Mouse (Mus musculus): ENCODE data around the gene Amigo3. TPM values are rescaled to one million over a fixed set of nuclear protein-coding genes. Genes with fewer than 3 reads are reported as not detected.

The Amigo3 gene
- polyA plus RNA-seq, 1 experiment from 2014 or later = 1.2 TPM

DNA sequence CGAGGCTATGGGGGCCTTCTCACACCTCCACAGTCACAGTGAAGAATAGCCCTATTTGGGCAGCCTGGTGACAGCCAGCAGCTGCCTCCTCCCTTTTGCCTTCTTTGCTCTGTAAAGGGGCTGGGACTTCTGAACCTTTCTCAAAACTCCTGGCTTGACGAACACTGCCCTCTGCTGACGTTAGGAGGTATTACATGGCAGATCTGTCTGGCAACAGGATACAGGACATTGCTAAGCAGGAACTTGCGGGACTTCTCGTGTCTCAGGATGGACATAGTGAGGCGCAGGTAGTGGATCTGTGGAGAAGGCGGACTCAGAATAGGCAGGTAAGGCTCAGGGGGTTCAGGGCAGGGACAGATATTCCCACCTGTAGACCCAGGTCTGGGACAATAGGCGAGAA is 14.9 kb downstream of the Amigo3 start:
- Histone ChIP-seq H3K4me3 (replicated peaks) (no peak overlapping the region), H3K9me3 (replicated peaks) (no peaks in the 10 kb centered on the region), H3K4me2 (no peak overlapping the region), H3K36me3 (peaks cover 99% of the 10 kb centered on the region), H3K27ac (peak overlapping the region; percentile 32; the same call in 1 of the 2 replicates), H3K9ac (peak overlapping the region; percentile 16; the same call in 1 of the 2 replicates), H3K4me1 (replicated peaks) (peaks cover 36% of the 10 kb centered on the region), H3K27me3 (no peaks in the 10 kb centered on the region)
- ATAC-seq (ENCODE audit: low read depth) (peak; percentile 29), DNase-seq (peak; percentile 78)
- 19% methylated on average over 8 of the region's 8 CpGs for WGBS (ENCODE audit: insufficient replicate concordance)

DNA sequence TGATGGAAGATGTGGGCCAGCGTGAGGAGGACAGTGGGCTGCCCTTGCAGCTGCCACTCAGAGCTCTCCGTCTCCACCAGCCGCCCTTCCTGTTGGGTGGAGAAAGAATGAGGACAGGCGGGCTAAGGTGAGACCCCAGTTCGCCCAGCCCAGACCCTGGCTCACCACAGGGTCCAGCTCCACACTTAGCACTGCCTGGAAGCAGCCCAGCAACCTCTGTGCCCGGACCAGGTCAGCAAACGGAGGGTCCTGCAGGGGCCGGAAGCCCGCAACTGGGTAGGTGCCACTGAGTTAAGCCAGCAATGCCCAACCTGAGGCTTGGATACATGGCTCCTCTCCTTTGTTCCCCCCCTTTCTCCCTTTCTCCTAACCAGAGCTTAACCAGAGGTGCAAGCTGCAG is 16.0 kb downstream of the Amigo3 start:
- Histone ChIP-seq H3K4me1 (replicated peaks) (peaks cover 35% of the 10 kb centered on the region), H3K27ac (no peak overlapping the region), H3K9me3 (replicated peaks) (no peaks in the 10 kb centered on the region), H3K36me3 (peaks cover 99% of the 10 kb centered on the region), H3K4me3 (replicated peaks) (no peak overlapping the region), H3K27me3 (no peaks in the 10 kb centered on the region), H3K9ac (no peak overlapping the region), H3K4me2 (no peak overlapping the region)
- DNase-seq (no peak), ATAC-seq (ENCODE audit: low read depth) (no peak)
- WGBS (ENCODE audit: insufficient replicate concordance) = 86% methylated on average over 9 of the region's 9 CpGs

DNA sequence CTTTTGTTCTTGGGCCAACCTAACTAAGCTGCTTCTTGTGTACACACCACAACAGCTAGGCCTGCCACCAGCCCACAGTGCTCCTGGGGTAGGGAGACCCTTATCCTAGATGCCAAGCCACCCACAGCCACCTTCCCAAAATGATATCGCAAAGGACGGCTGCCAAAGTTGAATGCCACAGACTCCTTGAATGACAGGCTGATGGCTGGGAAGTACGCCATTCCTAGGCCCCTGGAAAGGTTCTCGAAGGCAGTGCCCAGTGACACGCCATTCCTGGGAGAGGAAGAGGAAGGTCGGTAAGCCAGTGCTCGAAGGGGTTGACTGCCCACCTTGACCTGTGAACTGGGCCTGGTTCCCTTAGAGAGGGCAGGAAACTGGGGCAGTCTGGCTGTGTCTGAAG is 16.6 kb downstream of the Amigo3 start:
- Histone ChIP-seq H3K27ac (0 out of 2 replicates have a peak overlapping the region, but pooled peaks have one; percentile 13), H3K4me2 (no peak overlapping the region), H3K36me3 (peaks cover 99% of the 10 kb centered on the region), H3K4me3 (replicated peaks) (no peak overlapping the region), H3K4me1 (replicated peaks) (peaks cover 36% of the 10 kb centered on the region), H3K9me3 (replicated peaks) (no peaks in the 10 kb centered on the region), H3K27me3 (no peaks in the 10 kb centered on the region), H3K9ac (no peak overlapping the region)
- DNase-seq (no peak), ATAC-seq (ENCODE audit: low read depth) (no peak)
- WGBS (ENCODE audit: insufficient replicate concordance) = 91% methylated on average over 7 of the region's 7 CpGs

- Histone ChIP-seq H3K27ac (no peak overlapping the region), H3K36me3 (peaks cover 95% of the 10 kb centered on the region), H3K9ac (no peak overlapping the region)
Observed at GRCm38 (mm10) chr9:108071801-108072200, 18.8 kb downstream of the Amigo3 start.

GRCm38 (mm10) chr9:108072481-108072924 is 19.5 kb downstream of the Amigo3 start:
- Histone ChIP-seq H3K9me3 (replicated peaks) (no peaks in the 10 kb centered on the region), H3K27me3 (no peaks in the 10 kb centered on the region), H3K9ac (no peak overlapping the region; the same call in 1 of the 2 replicates), H3K4me1 (replicated peaks) (peaks cover 59% of the 10 kb centered on the region), H3K4me3 (replicated peaks) (no peak overlapping the region), H3K36me3 (peaks cover 95% of the 10 kb centered on the region), H3K27ac (no peak overlapping the region), H3K4me2 (no peak overlapping the region)
- DNase-seq (no peak), ATAC-seq (ENCODE audit: low read depth) (no peak)
- WGBS (ENCODE audit: insufficient replicate concordance) = 83% methylated on average over 9 of the region's 9 CpGs

More at GRCm38 (mm10) chr9:108071801-108072200, 18.8 kb downstream of the Amigo3 start:
- peaks cover 53% of the 10 kb centered on the region for H3K4me1 ChIP-seq (replicated peaks)
- H3K4me3 ChIP-seq (replicated peaks) = no peak overlapping the region
- 79% methylated on average over 4 of the region's 4 CpGs for WGBS (ENCODE audit: insufficient replicate concordance)
- no peaks in the 10 kb centered on the region for H3K9me3 ChIP-seq (replicated peaks)
- no peak for ATAC-seq (ENCODE audit: low read depth)
- H3K4me2 ChIP-seq = no peak overlapping the region
- DNase-seq = no peak
- no peaks in the 10 kb centered on the region for H3K27me3 ChIP-seq

DNA sequence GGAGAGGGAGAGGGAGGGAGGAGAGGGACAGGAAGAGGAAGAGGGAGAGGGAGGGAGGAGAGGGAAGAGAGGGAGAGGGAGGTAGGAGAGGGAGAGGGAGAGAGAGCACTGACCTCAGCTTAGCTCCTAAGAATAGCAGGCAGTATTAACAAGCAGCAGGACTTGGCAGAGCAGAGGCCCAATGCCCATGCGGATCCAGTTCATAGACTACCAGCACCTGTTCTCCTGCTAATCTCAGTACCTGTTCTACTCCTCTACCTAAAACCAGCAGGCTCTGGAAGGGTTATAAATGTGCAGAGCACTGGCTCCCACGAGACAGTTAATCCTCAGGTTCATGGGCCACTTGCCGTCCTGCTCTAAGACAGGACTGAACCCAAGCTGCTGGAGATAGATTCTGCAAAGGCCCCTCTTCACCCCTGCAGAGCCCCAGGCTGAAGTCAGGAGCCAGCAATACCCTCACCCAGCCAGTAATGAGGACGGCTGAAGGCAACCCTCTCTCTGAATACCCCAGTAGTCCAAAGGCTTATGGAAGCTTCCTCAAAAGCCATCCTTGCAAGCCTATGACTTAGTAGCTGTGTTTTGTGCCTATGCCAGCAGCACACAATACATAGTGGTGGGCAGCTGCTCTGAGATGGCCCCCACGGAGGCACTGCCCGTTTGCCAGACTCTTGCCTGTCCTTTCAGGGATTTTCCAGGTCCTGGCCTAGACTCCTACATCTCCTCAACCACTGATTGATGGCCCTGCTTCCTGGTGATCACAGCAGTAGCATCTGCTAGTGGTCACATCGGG is 20.4 kb downstream of the Amigo3 start:
- Histone ChIP-seq H3K36me3 (peaks cover 89% of the 10 kb centered on the region), H3K4me1 (replicated peaks) (peaks cover 60% of the 10 kb centered on the region), H3K9me3 (replicated peaks) (no peaks in the 10 kb centered on the region), H3K27ac (peak overlapping the region; percentile 9; the same call in 1 of the 2 replicates), H3K4me2 (no peak overlapping the region), H3K4me3 (replicated peaks) (no peak overlapping the region), H3K9ac (no peak overlapping the region), H3K27me3 (no peaks in the 10 kb centered on the region)
- ATAC-seq (ENCODE audit: low read depth) (no peak), DNase-seq (no peak)
- 74% methylated on average over 7 of the region's 7 CpGs for whole genome bisulfite sequencing (ENCODE audit: insufficient replicate concordance)

- peak within 1 kb of the TSS; percentile 88 for H3K4me3 ChIP-seq (replicated peaks)
- peak within 1 kb of the TSS; percentile 100 for H3K27ac ChIP-seq
- 17% methylated on average over 5 of the region's 5 CpGs for WGBS (ENCODE audit: insufficient replicate concordance)
- H3K4me1 ChIP-seq (replicated peaks) = peaks cover 89% of the 10 kb centered on the region
- peak within 1 kb of the TSS; percentile 91 for H3K4me2 ChIP-seq
- peak; percentile 87 for ATAC-seq (ENCODE audit: low read depth)
- H3K9ac ChIP-seq = peak within 1 kb of the TSS; percentile 99
- H3K36me3 ChIP-seq = peaks cover 55% of the 10 kb centered on the region
- peaks cover 10% of the 10 kb centered on the region; the same call in 1 of the 2 replicates for H3K27me3 ChIP-seq
- H3K9me3 ChIP-seq (replicated peaks) = no peaks in the 10 kb centered on the region
- DNase-seq = peak; percentile 89
Observed at GRCm38 (mm10) chr9:108080168-108080567, 27.2 kb downstream of the Amigo3 start, which contains the start of gene Mst1. TSS of gene Mst1 (plus strand) at chr9:108080436.

DNA sequence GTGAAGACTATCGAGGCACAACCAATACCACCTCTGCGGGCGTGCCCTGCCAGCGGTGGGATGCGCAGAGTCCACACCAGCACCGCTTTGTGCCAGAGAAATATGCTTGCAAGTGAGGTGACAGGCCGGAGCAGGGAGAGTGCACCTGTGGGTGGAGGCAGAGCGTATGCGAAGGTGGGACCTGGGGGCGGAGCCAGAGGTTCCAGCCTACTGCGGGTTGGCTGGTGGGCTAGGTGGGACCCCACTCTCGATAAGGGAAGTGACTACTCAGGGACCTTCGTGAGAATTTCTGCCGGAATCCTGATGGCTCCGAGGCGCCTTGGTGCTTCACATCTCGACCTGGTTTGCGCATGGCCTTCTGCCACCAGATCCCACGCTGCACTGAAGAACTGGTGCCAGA is 29.6 kb downstream of the Amigo3 start:
- no peak for ATAC-seq (ENCODE audit: low read depth)
- peaks cover 56% of the 10 kb centered on the region for H3K36me3 ChIP-seq
- peak; percentile 48 for DNase-seq
- peak overlapping the region; percentile 41 for H3K4me3 ChIP-seq (replicated peaks)
- H3K27me3 ChIP-seq = peaks cover 10% of the 10 kb centered on the region; the same call in 1 of the 2 replicates
- WGBS (ENCODE audit: insufficient replicate concordance) = 10% methylated on average over 19 of the region's 19 CpGs
- peak overlapping the region; percentile 99 for H3K9ac ChIP-seq
- H3K9me3 ChIP-seq (replicated peaks) = no peaks in the 10 kb centered on the region
- H3K4me1 ChIP-seq (replicated peaks) = peaks cover 91% of the 10 kb centered on the region
- peak overlapping the region; percentile 91 for H3K4me2 ChIP-seq
- peak overlapping the region; percentile 100 for H3K27ac ChIP-seq

GRCm38 (mm10) chr9:108082988-108083431 is 30.1 kb downstream of the Amigo3 start, which contains the start of gene Rnf123:
TSS of gene Rnf123 (minus strand) at chr9:108083346.
- H3K4me2 ChIP-seq = peak within 1 kb of the TSS; percentile 91
- ATAC-seq (ENCODE audit: low read depth) (peak; percentile 32), DNase-seq (peak; percentile 55)
- WGBS (ENCODE audit: insufficient replicate concordance) = 15% methylated on average over 12 of the region's 12 CpGs
- no peaks in the 10 kb centered on the region for H3K9me3 ChIP-seq (replicated peaks)
- peaks cover 10% of the 10 kb centered on the region; the same call in 1 of the 2 replicates for H3K27me3 ChIP-seq
- H3K27ac ChIP-seq = peak within 1 kb of the TSS; percentile 100
- H3K4me1 ChIP-seq (replicated peaks) = peaks cover 90% of the 10 kb centered on the region
- H3K4me3 ChIP-seq (replicated peaks) = peak within 1 kb of the TSS; percentile 41
- H3K36me3 ChIP-seq = peaks cover 58% of the 10 kb centered on the region
- peak within 1 kb of the TSS; percentile 99 for H3K9ac ChIP-seq

DNA sequence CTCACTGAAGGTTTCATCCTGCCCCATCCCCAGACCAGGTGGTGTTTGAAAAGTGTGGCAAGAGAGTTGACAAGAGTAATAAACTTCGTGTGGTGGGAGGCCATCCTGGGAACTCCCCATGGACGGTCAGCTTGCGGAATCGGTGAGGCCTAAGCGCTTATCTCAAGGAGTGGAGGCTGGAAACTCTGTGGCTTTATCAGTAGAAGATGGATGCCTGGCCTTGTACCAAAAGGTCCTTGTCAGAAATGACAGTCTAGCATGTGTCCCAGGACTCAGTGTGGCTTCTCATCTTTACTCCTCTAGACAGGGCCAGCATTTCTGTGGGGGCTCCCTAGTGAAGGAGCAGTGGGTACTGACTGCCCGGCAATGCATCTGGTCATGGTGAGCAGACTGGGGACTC is 30.6 kb downstream of the Amigo3 start:
- Histone ChIP-seq H3K36me3 (peaks cover 64% of the 10 kb centered on the region), H3K4me3 (replicated peaks) (peak overlapping the region; percentile 41), H3K4me1 (replicated peaks) (peaks cover 89% of the 10 kb centered on the region), H3K9me3 (replicated peaks) (no peaks in the 10 kb centered on the region), H3K27me3 (peaks cover 10% of the 10 kb centered on the region; the same call in 1 of the 2 replicates), H3K9ac (peak overlapping the region; percentile 99), H3K27ac (peak overlapping the region; percentile 100), H3K4me2 (peak overlapping the region; percentile 91)
- 39% methylated on average over 6 of the region's 6 CpGs for WGBS (ENCODE audit: insufficient replicate concordance)
- ATAC-seq (ENCODE audit: low read depth) (peak; percentile 3), DNase-seq (peak; percentile 38)

GRCm38 (mm10) chr9:108085261-108085660 is 32.3 kb downstream of the Amigo3 start:
- 94% methylated on average over 4 of the region's 4 CpGs for WGBS (ENCODE audit: insufficient replicate concordance)
- peak overlapping the region; percentile 99 for H3K9ac ChIP-seq
- H3K4me3 ChIP-seq (replicated peaks) = peak overlapping the region; percentile 16; the same call in 1 of the 2 replicates
- peak overlapping the region; percentile 100 for H3K27ac ChIP-seq
- H3K36me3 ChIP-seq = peaks cover 81% of the 10 kb centered on the region
- H3K27me3 ChIP-seq = peaks cover 10% of the 10 kb centered on the region; the same call in 1 of the 2 replicates
- H3K4me2 ChIP-seq = peak overlapping the region; percentile 91
- H3K9me3 ChIP-seq (replicated peaks) = no peaks in the 10 kb centered on the region
- no peak for ATAC-seq (ENCODE audit: low read depth)
- no peak for DNase-seq
- H3K4me1 ChIP-seq (replicated peaks) = peaks cover 86% of the 10 kb centered on the region

Measured in liver, embryonic 13.5 days (tissue).